Mouse (Mus musculus) midbrain, embryonic 10.5 days (tissue): ENCODE measurements around the gene Clcn6. TPM values are rescaled to one million over a fixed set of nuclear protein-coding genes. Genes with fewer than 3 reads are reported as not detected.

ENCODE experiments used
- DNase-seq: peaks from one replicate; pipeline ENCODE4 v3.0.0-alpha.2; 2017; ENCODE audit warnings: low spot score
- H3K27ac ChIP-seq: fragments of 300-500 bp; sonication (generic); replicated peaks from 2 replicates; pipeline ENCODE4 v1.5.1; 2016; ENCODE audit warnings: mild to moderate bottlenecking
- H3K27me3 ChIP-seq: fragments of 300-500 bp; sonication (generic); 2 replicates; pipeline ENCODE4 v1.6.1; 2016; ENCODE audit warnings: low read depth, mild to moderate bottlenecking; ENCODE audit not compliant: poor library complexity, severe bottlenecking
- H3K36me3 ChIP-seq: fragments of 300-500 bp; sonication (generic); 2 replicates; pipeline ENCODE4 v1.6.1; 2016; ENCODE audit warnings: mild to moderate bottlenecking, moderate library complexity
- H3K4me1 ChIP-seq: fragments of 300-500 bp; sonication (generic); 2 replicates; pipeline ENCODE4 v1.6.1; 2016
- H3K4me3 ChIP-seq: fragments of 300-500 bp; sonication (generic); 2 replicates; pipeline ENCODE4 v1.5.1; 2016; ENCODE audit warnings: mild to moderate bottlenecking, moderate library complexity
- H3K9me3 ChIP-seq: fragments of 300-500 bp; sonication (generic); replicated peaks from 2 replicates; pipeline ENCODE4 v1.6.1; 2016; ENCODE audit warnings: mild to moderate bottlenecking
- WGBS: fragments of 180-500 bp; shearing (Covaris S2); methylation state at CpG from one replicate; pipeline ENCODE4 v1.1.7; 2016; 5-methylcytosine and 5-hydroxymethylcytosine counted together
- polyA plus RNA-seq: library from polyadenylated mRNA; unstranded; fragments of >200 nt; fragmentation: Nextera tagmentation; extraction: Ambion mirVana; gene quantifications from 2 replicates; pipeline ENCODE4 v1.2.1, GENCODE M21; 2016

The Clcn6 gene
- polyA plus RNA-seq, 1 experiment from 2014 or later: 15.6 TPM

GRCm38 (mm10) chr4:147985205-147986132, 53.2 kb downstream of the Clcn6 start, which contains the start of gene Nppb:
TSS of gene Nppb (plus strand) at chr4:147985788.
- Histone ChIP-seq H3K27me3 (no peaks in the 10 kb centered on the region), H3K4me3 (no peak within 1 kb of the TSS), H3K27ac (no peak within 1 kb of the TSS), H3K36me3 (no peaks in the 10 kb centered on the region), H3K9me3 (no peaks in the 10 kb centered on the region), H3K4me1 (peaks cover 7% of the 10 kb centered on the region)
- DNase-seq: peak; percentile 34
- 39% methylated on average over 20 of the region's 20 CpGs for WGBS

GRCm38 (mm10) chr4:147979441-147979860, 59.2 kb downstream of the Clcn6 start:
- WGBS: 80% methylated on average over 7 of the region's 7 CpGs
- no peak for DNase-seq
- Histone ChIP-seq H3K27me3 (no peaks in the 10 kb centered on the region), H3K9me3 (peaks cover 5% of the 10 kb centered on the region; the same call in 1 of the 2 replicates), H3K36me3 (no peaks in the 10 kb centered on the region), H3K27ac (no peak overlapping the region), H3K4me1 (no peaks in the 10 kb centered on the region), H3K4me3 (no peak overlapping the region)

- no peak for DNase-seq
- H3K4me3 ChIP-seq: no peak overlapping the region
- 92% methylated on average over 6 of the region's 6 CpGs for WGBS
- no peaks in the 10 kb centered on the region for H3K36me3 ChIP-seq
- H3K27me3 ChIP-seq: no peaks in the 10 kb centered on the region
- H3K4me1 ChIP-seq: no peaks in the 10 kb centered on the region
- H3K27ac ChIP-seq: no peak overlapping the region
- H3K9me3 ChIP-seq: peaks cover 5% of the 10 kb centered on the region; the same call in 1 of the 2 replicates
Observed at GRCm38 (mm10) chr4:147978391-147978790, 60.2 kb downstream of the Clcn6 start.

GRCm38 (mm10) chr4:147977726-147978125, 60.9 kb downstream of the Clcn6 start:
- Histone ChIP-seq H3K4me1 (no peaks in the 10 kb centered on the region), H3K9me3 (peaks cover 5% of the 10 kb centered on the region; the same call in 1 of the 2 replicates), H3K27me3 (no peaks in the 10 kb centered on the region), H3K27ac (no peak overlapping the region), H3K4me3 (no peak overlapping the region), H3K36me3 (no peaks in the 10 kb centered on the region)
- no peak for DNase-seq
- WGBS: 81% methylated on average over 4 of the region's 4 CpGs

GRCm38 (mm10) chr4:147976237-147976636, 62.4 kb downstream of the Clcn6 start:
- WGBS: 78% methylated on average over 3 of the region's 3 CpGs
- Histone ChIP-seq H3K27ac (no peak overlapping the region), H3K9me3 (peaks cover 5% of the 10 kb centered on the region; the same call in 1 of the 2 replicates), H3K4me3 (no peak overlapping the region), H3K4me1 (no peaks in the 10 kb centered on the region), H3K27me3 (no peaks in the 10 kb centered on the region), H3K36me3 (no peaks in the 10 kb centered on the region)
- DNase-seq: no peak

GRCm38 (mm10) chr4:147969337-147969736, 69.3 kb downstream of the Clcn6 start:
- no peaks in the 10 kb centered on the region for H3K36me3 ChIP-seq
- 62% methylated on average over 9 of the region's 9 CpGs for WGBS

GRCm38 (mm10) chr4:147968816-147969215, 69.8 kb downstream of the Clcn6 start:
- Histone ChIP-seq H3K4me3 (no peak overlapping the region), H3K36me3 (no peaks in the 10 kb centered on the region), H3K27me3 (no peaks in the 10 kb centered on the region), H3K4me1 (no peaks in the 10 kb centered on the region), H3K9me3 (no peaks in the 10 kb centered on the region), H3K27ac (no peak overlapping the region)
- 80% methylated on average over 2 of the region's 2 CpGs for WGBS
- DNase-seq: no peak

More at GRCm38 (mm10) chr4:147969337-147969736, 69.3 kb downstream of the Clcn6 start:
- H3K4me1 ChIP-seq: no peaks in the 10 kb centered on the region
- H3K27ac ChIP-seq: no peak overlapping the region
- H3K27me3 ChIP-seq: no peaks in the 10 kb centered on the region
- no peak overlapping the region for H3K4me3 ChIP-seq
- no peaks in the 10 kb centered on the region; the same call in 1 of the 2 replicates for H3K9me3 ChIP-seq
- no peak for DNase-seq

- no peak for DNase-seq
- Histone ChIP-seq H3K4me3 (no peak overlapping the region), H3K4me1 (no peaks in the 10 kb centered on the region), H3K36me3 (no peaks in the 10 kb centered on the region), H3K27ac (no peak overlapping the region), H3K9me3 (no peaks in the 10 kb centered on the region), H3K27me3 (no peaks in the 10 kb centered on the region)
- 85% methylated on average over 7 of the region's 7 CpGs for WGBS
Observed at GRCm38 (mm10) chr4:147965712-147966111, 72.9 kb downstream of the Clcn6 start.

DNA sequence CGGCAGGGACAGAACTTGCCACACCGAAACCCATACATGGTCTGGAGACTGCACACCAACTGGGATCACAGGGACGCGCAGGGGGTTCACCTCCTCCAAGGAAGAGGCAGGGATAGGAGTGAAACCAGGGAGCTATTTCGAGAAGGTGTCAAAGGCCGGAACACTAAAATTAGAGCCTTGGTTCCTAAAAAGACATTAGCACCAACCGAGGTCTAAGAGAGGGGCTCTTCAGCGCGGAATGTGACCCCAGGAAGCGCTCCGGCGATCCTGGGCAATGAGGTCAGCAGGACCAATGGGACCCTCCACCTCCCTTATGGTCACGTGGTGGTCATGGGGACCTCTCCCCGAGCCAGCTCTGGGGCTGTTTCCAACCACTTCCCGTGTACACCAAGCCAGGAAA, 75.0 kb downstream of the Clcn6 start:
- H3K27ac ChIP-seq: no peak overlapping the region
- no peaks in the 10 kb centered on the region for H3K36me3 ChIP-seq
- no peaks in the 10 kb centered on the region for H3K9me3 ChIP-seq
- H3K4me1 ChIP-seq: no peaks in the 10 kb centered on the region
- 93% methylated on average over 15 of the region's 15 CpGs for WGBS
- no peak overlapping the region for H3K4me3 ChIP-seq
- no peaks in the 10 kb centered on the region for H3K27me3 ChIP-seq
- DNase-seq: no peak

DNA sequence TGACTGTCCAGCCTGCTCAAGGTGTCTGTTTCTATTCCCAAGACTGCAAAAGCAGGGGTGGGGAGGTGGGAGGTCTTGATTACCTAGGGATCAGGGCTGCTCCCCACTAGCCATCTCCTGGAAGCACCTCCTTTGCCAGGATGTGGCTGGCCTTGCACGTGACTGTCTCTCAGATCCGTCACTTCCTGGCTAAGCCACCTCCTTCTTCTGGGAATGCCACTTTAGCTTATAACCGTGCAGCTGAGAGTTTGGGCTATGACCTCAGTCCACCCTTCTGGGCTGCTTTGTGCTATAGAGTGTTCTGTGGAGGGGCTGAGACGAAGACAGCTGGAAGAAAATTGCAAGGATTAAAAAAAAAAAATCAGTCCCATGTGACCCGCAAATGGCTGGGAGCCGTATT, 75.8 kb downstream of the Clcn6 start:
- H3K9me3 ChIP-seq: no peaks in the 10 kb centered on the region

DNA sequence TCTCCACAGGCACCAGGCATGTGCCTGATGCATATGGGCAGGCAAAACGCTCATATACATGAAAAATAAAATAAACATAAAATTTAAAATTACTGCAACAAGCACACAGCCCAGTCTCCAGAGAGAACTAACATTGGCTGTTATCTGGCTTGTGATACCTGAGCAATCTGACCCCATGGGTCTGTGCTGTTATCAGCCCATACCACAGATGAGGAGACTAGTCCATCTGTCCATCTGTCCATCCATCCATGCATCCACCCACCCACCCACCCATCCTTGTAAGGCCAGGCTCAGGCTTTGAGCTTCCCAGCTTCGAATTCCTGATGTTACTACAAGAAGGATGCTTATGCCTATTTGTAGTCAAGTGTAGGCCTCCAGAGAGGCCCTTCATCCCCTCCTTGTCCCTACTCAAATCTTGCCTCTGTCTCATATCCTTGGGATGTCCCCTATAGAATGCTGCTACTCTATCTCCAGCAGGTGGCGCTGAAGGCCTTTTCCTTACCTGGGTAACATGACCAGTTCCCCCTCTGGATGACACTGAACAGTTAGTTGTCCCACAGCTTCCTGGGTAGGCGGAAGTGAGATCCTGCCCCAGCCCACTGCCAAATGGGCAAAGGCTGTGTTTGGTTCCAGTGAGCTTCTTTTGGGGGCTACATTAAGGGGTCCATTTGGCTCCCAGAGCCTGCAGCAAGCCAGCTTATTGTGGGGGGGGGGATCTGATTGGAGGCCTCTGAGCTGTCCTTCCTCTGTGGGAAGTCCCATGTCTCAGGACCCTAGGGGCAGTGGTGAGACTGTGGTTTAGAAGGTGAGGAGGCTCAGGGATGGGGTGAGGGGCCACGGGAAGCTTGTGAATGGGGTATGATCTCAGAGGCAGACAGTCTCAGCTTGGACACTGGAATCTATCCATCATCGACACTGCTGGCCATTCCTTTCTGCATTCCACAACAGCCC, 78.5 kb downstream of the Clcn6 start:
- 46% methylated on average over 6 of the region's 6 CpGs for whole genome bisulfite sequencing
- H3K27me3 ChIP-seq: no peaks in the 10 kb centered on the region
- no peaks in the 10 kb centered on the region for H3K9me3 ChIP-seq
- no peak overlapping the region for H3K27ac ChIP-seq
- no peak overlapping the region for H3K4me3 ChIP-seq
- H3K36me3 ChIP-seq: no peaks in the 10 kb centered on the region
- peak; percentile 65 for DNase-seq
- H3K4me1 ChIP-seq: no peaks in the 10 kb centered on the region

More for the DNA sequence above, 75.8 kb downstream of the Clcn6 start:
- Histone ChIP-seq H3K4me3 (no peak overlapping the region), H3K27ac (no peak overlapping the region), H3K4me1 (no peaks in the 10 kb centered on the region), H3K27me3 (no peaks in the 10 kb centered on the region), H3K36me3 (no peaks in the 10 kb centered on the region)
- no peak for DNase-seq
- 73% methylated on average over 6 of the region's 6 CpGs for WGBS

- no peaks in the 10 kb centered on the region for H3K36me3 ChIP-seq
- DNase-seq: peak; percentile 47
- no peaks in the 10 kb centered on the region for H3K9me3 ChIP-seq
- WGBS: 40% methylated on average over 11 of the region's 11 CpGs
- no peaks in the 10 kb centered on the region for H3K27me3 ChIP-seq
- no peak overlapping the region for H3K27ac ChIP-seq
- no peaks in the 10 kb centered on the region for H3K4me1 ChIP-seq
- no peak overlapping the region for H3K4me3 ChIP-seq
Observed at GRCm38 (mm10) chr4:147957141-147957540, 81.5 kb downstream of the Clcn6 start.
